Mouse (Mus musculus): ENCODE results near the gene Mcm5. TPM values are rescaled to one million over a fixed set of nuclear protein-coding genes. Genes with fewer than 3 reads are reported as not detected.

Gene Mcm5
- polyA plus RNA-seq, 1 experiment from 2014 or later = 188 TPM

- 0 out of 2 replicates have a peak, but pooled peaks cover 3% of the 10 kb centered on the region for H3K4me1 ChIP-seq (ENCODE audit: control insufficient read depth, insufficient read depth, low read length)
- no peak overlapping the region for H3K4me2 ChIP-seq (replicated peaks; ENCODE audit: low read depth, low read length)
- no peaks in the 10 kb centered on the region for H3K27me3 ChIP-seq (ENCODE audit: control insufficient read depth, insufficient read depth, low read length)
- H3K27ac ChIP-seq (ENCODE audit: low read depth, low read length) = no peak overlapping the region
- no peak overlapping the region for H3K4me3 ChIP-seq (ENCODE audit: low read length)
- H3K36me3 ChIP-seq (ENCODE audit: control insufficient read depth, insufficient read depth, low read length) = no peaks in the 10 kb centered on the region
- WGBS = 74% methylated on average over 5 of the region's 5 CpGs
- no peak overlapping the region for H3K9ac ChIP-seq (ENCODE audit: low read depth, low read length)
- ATAC-seq (ENCODE audit: low FRiP score, low TSS enrichment) = no peak
- H3K9me3 ChIP-seq (ENCODE audit: control insufficient read depth, low read length) = no peaks in the 10 kb centered on the region
These were observed 41.7 kb downstream of the Mcm5 start for GRCm38 (mm10) chr8:75150911-75151610.

GRCm38 (mm10) chr8:75151743-75152142 is 42.4 kb downstream of the Mcm5 start:
- no peak for ATAC-seq (ENCODE audit: low FRiP score, low TSS enrichment)
- no peaks in the 10 kb centered on the region for H3K9me3 ChIP-seq (ENCODE audit: control insufficient read depth, low read length)
- no peak overlapping the region for H3K27ac ChIP-seq (ENCODE audit: low read depth, low read length)
- no peaks in the 10 kb centered on the region for H3K27me3 ChIP-seq (ENCODE audit: control insufficient read depth, insufficient read depth, low read length)
- H3K4me1 ChIP-seq (ENCODE audit: control insufficient read depth, insufficient read depth, low read length) = 0 out of 2 replicates have a peak, but pooled peaks cover 3% of the 10 kb centered on the region
- no peak overlapping the region for H3K4me2 ChIP-seq (replicated peaks; ENCODE audit: low read depth, low read length)
- no peak overlapping the region for H3K4me3 ChIP-seq (ENCODE audit: low read length)
- 73% methylated on average over 4 of the region's 4 CpGs for WGBS
- no peak overlapping the region for H3K9ac ChIP-seq (ENCODE audit: low read depth, low read length)
- no peaks in the 10 kb centered on the region for H3K36me3 ChIP-seq (ENCODE audit: control insufficient read depth, insufficient read depth, low read length)

GRCm38 (mm10) chr8:75152505-75153082 is 43.2 kb downstream of the Mcm5 start:
- no peaks in the 10 kb centered on the region for H3K9me3 ChIP-seq (ENCODE audit: control insufficient read depth, low read length)
- 65% methylated on average over 2 of the region's 2 CpGs for WGBS

GRCm38 (mm10) chr8:75154855-75155478 is 45.6 kb downstream of the Mcm5 start:
- 0 out of 2 replicates have a peak, but pooled peaks cover 3% of the 10 kb centered on the region for H3K4me1 ChIP-seq (ENCODE audit: control insufficient read depth, insufficient read depth, low read length)
- no peak overlapping the region for H3K4me3 ChIP-seq (ENCODE audit: low read length)
- H3K4me2 ChIP-seq (replicated peaks; ENCODE audit: low read depth, low read length) = no peak overlapping the region
- ATAC-seq (ENCODE audit: low FRiP score, low TSS enrichment) = no peak; the same call in 1 of the 2 replicates
- WGBS = 63% methylated on average over 5 of the region's 5 CpGs
- no peak overlapping the region for H3K9ac ChIP-seq (ENCODE audit: low read depth, low read length)
- no peak overlapping the region for H3K27ac ChIP-seq (ENCODE audit: low read depth, low read length)
- no peaks in the 10 kb centered on the region for H3K36me3 ChIP-seq (ENCODE audit: control insufficient read depth, insufficient read depth, low read length)
- H3K9me3 ChIP-seq (ENCODE audit: control insufficient read depth, low read length) = no peaks in the 10 kb centered on the region
- no peaks in the 10 kb centered on the region for H3K27me3 ChIP-seq (ENCODE audit: control insufficient read depth, insufficient read depth, low read length)

More at GRCm38 (mm10) chr8:75152505-75153082, 43.2 kb downstream of the Mcm5 start:
- H3K36me3 ChIP-seq (ENCODE audit: control insufficient read depth, insufficient read depth, low read length) = no peaks in the 10 kb centered on the region
- no peak overlapping the region for H3K27ac ChIP-seq (ENCODE audit: low read depth, low read length)
- no peaks in the 10 kb centered on the region for H3K27me3 ChIP-seq (ENCODE audit: control insufficient read depth, insufficient read depth, low read length)
- H3K9ac ChIP-seq (ENCODE audit: low read depth, low read length) = no peak overlapping the region
- ATAC-seq (ENCODE audit: low FRiP score, low TSS enrichment) = no peak
- H3K4me2 ChIP-seq (replicated peaks; ENCODE audit: low read depth, low read length) = no peak overlapping the region
- 0 out of 2 replicates have a peak, but pooled peaks cover 3% of the 10 kb centered on the region for H3K4me1 ChIP-seq (ENCODE audit: control insufficient read depth, insufficient read depth, low read length)
- H3K4me3 ChIP-seq (ENCODE audit: low read length) = no peak overlapping the region

GRCm38 (mm10) chr8:75155740-75156322 is 46.5 kb downstream of the Mcm5 start:
- Histone ChIP-seq H3K4me1 (ENCODE audit: control insufficient read depth, insufficient read depth, low read length) (0 out of 2 replicates have a peak, but pooled peaks cover 3% of the 10 kb centered on the region), H3K36me3 (ENCODE audit: control insufficient read depth, insufficient read depth, low read length) (no peaks in the 10 kb centered on the region), H3K27me3 (ENCODE audit: control insufficient read depth, insufficient read depth, low read length) (no peaks in the 10 kb centered on the region), H3K9ac (ENCODE audit: low read depth, low read length) (no peak overlapping the region), H3K4me3 (ENCODE audit: low read length) (no peak overlapping the region), H3K4me2 (replicated peaks; ENCODE audit: low read depth, low read length) (no peak overlapping the region), H3K9me3 (ENCODE audit: control insufficient read depth, low read length) (no peaks in the 10 kb centered on the region), H3K27ac (ENCODE audit: low read depth, low read length) (no peak overlapping the region)
- 77% methylated on average over 2 of the region's 2 CpGs for WGBS
- ATAC-seq (ENCODE audit: low FRiP score, low TSS enrichment) = peak; percentile 39; the same call in 1 of the 2 replicates

- Histone ChIP-seq H3K36me3 (ENCODE audit: control insufficient read depth, insufficient read depth, low read length) (no peaks in the 10 kb centered on the region), H3K27ac (ENCODE audit: low read depth, low read length) (no peak overlapping the region), H3K4me1 (ENCODE audit: control insufficient read depth, insufficient read depth, low read length) (0 out of 2 replicates have a peak, but pooled peaks cover 3% of the 10 kb centered on the region), H3K9ac (ENCODE audit: low read depth, low read length) (no peak overlapping the region), H3K9me3 (ENCODE audit: control insufficient read depth, low read length) (no peaks in the 10 kb centered on the region), H3K27me3 (ENCODE audit: control insufficient read depth, insufficient read depth, low read length) (no peaks in the 10 kb centered on the region), H3K4me3 (ENCODE audit: low read length) (no peak overlapping the region), H3K4me2 (replicated peaks; ENCODE audit: low read depth, low read length) (no peak overlapping the region)
- 47% methylated on average over 7 of the region's 7 CpGs for WGBS
- ATAC-seq (ENCODE audit: low FRiP score, low TSS enrichment) = no peak
These were observed 48.3 kb downstream of the Mcm5 start for GRCm38 (mm10) chr8:75157471-75158230.

GRCm38 (mm10) chr8:75169363-75169762 is 60.0 kb downstream of the Mcm5 start:
- Histone ChIP-seq H3K4me2 (replicated peaks; ENCODE audit: low read depth, low read length) (no peak overlapping the region), H3K27me3 (ENCODE audit: control insufficient read depth, insufficient read depth, low read length) (no peaks in the 10 kb centered on the region), H3K9ac (ENCODE audit: low read depth, low read length) (no peak overlapping the region), H3K27ac (ENCODE audit: low read depth, low read length) (no peak overlapping the region), H3K4me3 (ENCODE audit: low read length) (no peak overlapping the region), H3K4me1 (ENCODE audit: control insufficient read depth, insufficient read depth, low read length) (no peaks in the 10 kb centered on the region), H3K9me3 (ENCODE audit: control insufficient read depth, low read length) (no peaks in the 10 kb centered on the region), H3K36me3 (ENCODE audit: control insufficient read depth, insufficient read depth, low read length) (no peaks in the 10 kb centered on the region)
- ATAC-seq (ENCODE audit: low FRiP score, low TSS enrichment) = 0 out of 2 replicates have a peak, but pooled peaks have one; percentile 50
- WGBS = 80% methylated on average over 5 of the region's 5 CpGs

GRCm38 (mm10) chr8:75172009-75172685 is 62.8 kb downstream of the Mcm5 start:
- Histone ChIP-seq H3K4me2 (replicated peaks; ENCODE audit: low read depth, low read length) (no peak overlapping the region), H3K9me3 (ENCODE audit: control insufficient read depth, low read length) (no peaks in the 10 kb centered on the region), H3K9ac (ENCODE audit: low read depth, low read length) (no peak overlapping the region), H3K36me3 (ENCODE audit: control insufficient read depth, insufficient read depth, low read length) (no peaks in the 10 kb centered on the region), H3K27ac (ENCODE audit: low read depth, low read length) (no peak overlapping the region), H3K27me3 (ENCODE audit: control insufficient read depth, insufficient read depth, low read length) (no peaks in the 10 kb centered on the region), H3K4me1 (ENCODE audit: control insufficient read depth, insufficient read depth, low read length) (no peaks in the 10 kb centered on the region), H3K4me3 (ENCODE audit: low read length) (no peak overlapping the region)
- no peak for ATAC-seq (ENCODE audit: low FRiP score, low TSS enrichment)
- WGBS = 82% methylated on average over 6 of the region's 6 CpGs

All from kidney, embryonic 14.5 days (tissue).